Mouse (Mus musculus) macrophage (primary cell): Measurements from ENCODE around the gene T2. TPM values are rescaled to one million over a fixed set of nuclear protein-coding genes. Genes with fewer than 3 reads are reported as not detected.
"Not testable (repeated sequence)": the region's sequence is repeated elsewhere in the genome, so short reads cannot be mapped to it uniquely, and the experiment has no call there.

Experiments used
- H3K27ac ChIP-seq: fragments of 350-480 bp; formaldehyde crosslinking; 2 replicates; pipeline ENCODE4 v1.9.0; 2021
- H3K36me3 ChIP-seq: fragments of 350-480 bp; formaldehyde crosslinking; 2 replicates; pipeline ENCODE4 v1.9.0; 2021; ENCODE audit errors: inconsistent target
- H3K4me3 ChIP-seq: fragments of 350-480 bp; formaldehyde crosslinking; 2 replicates; pipeline ENCODE4 v1.9.0; 2021; ENCODE audit errors: inconsistent target
- H3K79me2 ChIP-seq: fragments of 350-480 bp; formaldehyde crosslinking; 2 replicates; pipeline ENCODE4 v1.9.0; 2021; ENCODE audit errors: inconsistent target
- WGBS: methylation state at CpG from one replicate; pipeline ENCODE4 v1.1.7; 2026; ENCODE audit warnings: inconsistent platforms; ENCODE audit not compliant: missing documents; 5-methylcytosine and 5-hydroxymethylcytosine counted together
- polyA plus RNA-seq: library from polyadenylated mRNA; stranded (reverse); fragments of 250-400 nt; gene quantifications from 3 replicates; pipeline ENCODE4 v1.2.4, GENCODE M21; 2018; ENCODE audit warnings: inconsistent platforms

T2 gene
- polyA plus RNA-seq, 1 experiment from 2014 or later = not detected

DNA sequence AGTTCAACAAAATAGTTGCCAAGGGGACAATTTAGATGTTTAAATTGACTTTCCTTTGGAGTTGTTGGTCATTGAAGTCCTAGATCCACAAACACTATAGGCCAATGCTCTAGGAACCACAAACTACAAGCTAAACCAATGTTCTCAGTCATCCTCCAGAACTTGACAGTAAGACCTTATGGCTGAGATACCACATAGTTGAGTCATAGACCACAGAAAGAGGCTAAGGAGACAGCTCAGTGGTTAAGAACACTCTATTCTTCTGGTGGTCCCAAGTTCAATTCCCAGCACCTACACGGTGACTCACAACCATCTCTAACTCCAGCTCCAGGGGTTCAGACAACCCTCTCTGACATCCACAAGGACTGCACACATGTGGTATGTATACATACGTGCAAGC is 29.6 kb downstream of the T2 start:
- Histone ChIP-seq H3K79me2 (no peaks in the 10 kb centered on the region), H3K36me3 (no peaks in the 10 kb centered on the region), H3K4me3 (no peak overlapping the region), H3K27ac (no peak overlapping the region)
- WGBS = 79% methylated on average over 2 of the region's 2 CpGs

DNA sequence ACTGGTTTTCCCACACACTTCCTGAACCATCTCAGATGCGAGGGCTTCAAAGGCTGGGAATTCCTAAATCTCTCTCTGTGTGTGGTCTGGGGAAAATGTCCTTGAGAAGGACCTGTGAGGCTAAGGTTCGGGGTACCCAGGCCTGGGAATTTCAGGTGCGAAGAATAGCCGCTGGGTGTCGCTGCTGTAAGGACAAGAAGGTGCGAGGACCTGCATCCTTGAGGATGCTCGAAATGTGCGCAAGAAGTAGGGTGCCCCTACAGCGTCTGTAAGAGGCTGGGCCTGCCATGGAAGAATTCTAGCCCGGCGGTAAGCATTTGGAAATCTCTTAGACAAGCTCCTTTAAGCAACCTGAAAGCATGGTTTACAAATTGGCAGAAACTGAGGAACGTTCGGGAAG is 32.7 kb downstream of the T2 start:
- H3K4me3 ChIP-seq = no peak overlapping the region
- WGBS = 11% methylated on average over 13 of the region's 13 CpGs
- no peak overlapping the region for H3K27ac ChIP-seq
- H3K36me3 ChIP-seq = no peaks in the 10 kb centered on the region
- H3K79me2 ChIP-seq = no peaks in the 10 kb centered on the region

DNA sequence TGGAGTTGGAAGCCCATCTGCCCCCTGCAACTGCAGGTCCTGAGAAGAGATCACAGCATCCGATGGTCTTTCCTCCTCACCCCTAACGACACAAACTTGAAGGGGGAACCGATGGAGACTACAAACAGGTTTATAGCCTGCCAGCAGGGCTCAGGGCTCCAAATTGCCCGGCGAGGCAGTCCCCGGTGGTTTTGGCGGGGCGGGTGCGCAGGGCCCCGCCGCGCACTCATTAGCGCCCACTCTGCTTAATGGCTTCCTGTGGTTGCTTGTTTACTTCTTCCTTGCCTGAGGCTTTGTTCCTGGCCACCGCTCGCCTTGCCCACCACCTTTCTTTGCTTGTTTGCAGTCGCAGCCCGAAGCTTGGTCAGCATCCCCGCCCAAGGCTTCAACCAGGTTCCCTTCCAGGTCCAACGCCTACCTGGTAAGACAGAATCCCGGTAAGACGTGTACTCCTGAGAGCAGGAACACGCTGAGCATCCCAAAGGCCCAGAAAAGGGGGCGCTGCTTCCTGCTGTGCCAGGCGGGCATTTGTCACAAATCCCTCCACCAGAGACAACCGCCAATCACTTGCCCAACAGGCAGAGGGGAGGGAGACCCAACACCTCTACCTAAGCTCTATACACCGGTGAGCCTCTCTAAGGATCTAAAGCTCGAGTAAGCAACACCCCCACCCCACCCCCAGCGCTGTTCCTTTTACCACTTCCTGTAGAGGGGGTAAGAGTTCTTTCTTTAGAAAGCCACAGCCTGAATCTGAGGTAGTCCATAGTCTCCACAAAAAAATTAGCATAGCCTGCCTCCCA is 33.4 kb downstream of the T2 start:
- no peaks in the 10 kb centered on the region for H3K79me2 ChIP-seq
- WGBS = 9% methylated on average over 28 of the region's 28 CpGs
- H3K4me3 ChIP-seq = no peak overlapping the region
- no peak overlapping the region for H3K27ac ChIP-seq
- H3K36me3 ChIP-seq = no peaks in the 10 kb centered on the region

DNA sequence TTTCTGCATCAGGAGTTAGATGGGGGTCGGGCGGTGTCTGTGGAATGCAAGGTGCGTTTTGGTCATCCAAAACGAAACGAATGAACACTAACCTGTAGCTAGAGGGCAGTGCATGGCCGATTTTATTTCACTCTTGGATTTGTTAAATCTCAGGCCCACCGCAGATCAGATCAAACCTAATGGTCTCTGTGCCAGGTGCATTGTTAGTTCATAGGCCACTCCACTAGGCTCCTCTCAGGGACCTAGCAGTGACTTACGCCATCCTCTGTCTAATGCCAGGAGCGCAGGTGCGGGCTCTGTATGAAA is 34.0 kb downstream of the T2 start:
- Histone ChIP-seq H3K79me2 (no peaks in the 10 kb centered on the region), H3K27ac (no peak overlapping the region), H3K36me3 (no peaks in the 10 kb centered on the region), H3K4me3 (no peak overlapping the region)
- WGBS = 24% methylated on average over 10 of the region's 10 CpGs

DNA sequence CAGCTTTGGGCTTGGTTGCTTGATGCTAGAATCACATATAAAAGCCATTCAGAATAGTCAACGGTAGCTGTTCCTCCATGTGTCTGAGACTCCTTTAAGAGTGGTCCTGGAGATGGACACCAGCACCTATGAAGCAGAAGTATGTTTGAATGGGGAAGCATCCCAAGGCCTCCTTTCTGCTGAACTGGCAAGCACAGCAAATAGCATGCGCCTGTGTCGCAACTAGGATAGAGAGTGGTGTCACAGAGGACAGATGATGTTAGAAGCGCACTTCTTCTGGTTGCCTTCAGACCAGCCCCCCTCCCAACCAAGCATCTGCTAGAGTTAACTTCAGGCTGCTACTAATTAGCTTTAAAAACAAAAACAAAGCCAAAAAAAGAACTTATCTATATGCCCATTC is 34.7 kb downstream of the T2 start:
- Histone ChIP-seq H3K79me2 (no peaks in the 10 kb centered on the region), H3K27ac (no peak overlapping the region), H3K4me3 (no peak overlapping the region), H3K36me3 (no peaks in the 10 kb centered on the region)
- 35% methylated on average over 4 of the region's 4 CpGs for WGBS

DNA sequence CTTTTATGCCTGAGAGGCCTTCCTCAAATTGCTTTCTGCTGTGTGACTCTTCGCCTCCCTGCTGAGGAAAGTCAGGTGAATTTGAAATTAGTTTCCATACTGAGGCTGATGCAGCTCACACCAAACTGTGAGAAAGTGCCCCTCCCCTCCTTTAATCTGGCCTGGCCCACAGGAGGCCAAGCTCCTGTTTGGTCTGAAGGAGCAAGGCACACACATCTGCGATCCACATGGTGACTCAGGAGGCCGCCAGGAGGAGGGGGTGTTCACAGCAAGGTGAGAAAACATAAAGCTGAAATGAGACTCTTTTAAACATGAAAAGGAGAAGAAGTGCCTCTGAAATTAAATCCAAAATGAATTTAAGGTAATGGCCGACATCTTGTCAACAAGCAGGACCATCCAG is 40.6 kb downstream of the T2 start:
- WGBS = 92% methylated on average over 4 of the region's 4 CpGs
- no peak overlapping the region for H3K27ac ChIP-seq
- H3K79me2 ChIP-seq = no peaks in the 10 kb centered on the region
- no peaks in the 10 kb centered on the region for H3K36me3 ChIP-seq
- H3K4me3 ChIP-seq = no peak overlapping the region

DNA sequence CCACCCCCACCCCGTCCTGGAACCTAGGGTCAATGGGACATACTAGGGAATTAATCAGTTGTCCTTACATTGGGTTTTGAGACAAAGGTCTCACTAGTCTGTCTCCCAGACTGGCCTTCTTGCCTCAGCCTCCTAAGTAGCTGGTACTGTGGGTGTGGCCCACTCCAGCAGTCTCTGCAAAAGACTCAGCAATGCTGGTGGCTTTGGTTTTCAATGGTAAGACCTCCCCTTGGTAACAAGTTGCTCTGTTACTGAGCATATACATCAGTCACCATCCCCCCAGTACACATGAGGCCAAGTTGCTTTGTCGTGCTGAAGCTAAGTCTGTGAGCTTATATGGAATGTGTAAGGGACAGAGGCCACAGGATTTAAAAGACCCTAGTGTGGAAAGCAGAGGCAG is 42.2 kb downstream of the T2 start:
- 96% methylated on average over 2 of the region's 2 CpGs for WGBS
- H3K36me3 ChIP-seq = no peaks in the 10 kb centered on the region
- no peak overlapping the region for H3K4me3 ChIP-seq
- H3K79me2 ChIP-seq = no peaks in the 10 kb centered on the region
- H3K27ac ChIP-seq = no peak overlapping the region

DNA sequence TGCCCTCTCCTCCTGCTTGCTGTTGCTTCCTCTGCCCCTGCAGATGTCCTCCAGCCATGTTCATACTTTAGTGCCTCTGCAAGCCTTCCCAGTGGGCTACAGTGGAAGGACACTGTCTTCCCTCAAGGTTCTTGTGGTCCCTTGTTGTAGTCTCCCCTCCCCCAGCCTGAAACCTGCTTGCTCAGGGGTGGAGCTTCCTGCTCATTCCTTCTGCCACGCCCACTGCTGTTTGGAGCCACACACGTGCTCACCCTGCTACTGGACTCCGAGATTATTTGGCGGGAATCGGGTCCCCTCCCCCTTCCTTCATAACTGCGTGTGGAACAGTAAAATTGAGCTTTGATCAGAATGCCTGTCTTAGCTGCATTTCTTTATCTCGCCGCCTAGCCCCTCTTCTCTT is 48.1 kb downstream of the T2 start:
- 50% methylated on average over 5 of the region's 8 CpGs for WGBS
- H3K4me3 ChIP-seq, H3K79me2 ChIP-seq, H3K36me3 ChIP-seq, H3K27ac ChIP-seq: not testable (repeated sequence)

DNA sequence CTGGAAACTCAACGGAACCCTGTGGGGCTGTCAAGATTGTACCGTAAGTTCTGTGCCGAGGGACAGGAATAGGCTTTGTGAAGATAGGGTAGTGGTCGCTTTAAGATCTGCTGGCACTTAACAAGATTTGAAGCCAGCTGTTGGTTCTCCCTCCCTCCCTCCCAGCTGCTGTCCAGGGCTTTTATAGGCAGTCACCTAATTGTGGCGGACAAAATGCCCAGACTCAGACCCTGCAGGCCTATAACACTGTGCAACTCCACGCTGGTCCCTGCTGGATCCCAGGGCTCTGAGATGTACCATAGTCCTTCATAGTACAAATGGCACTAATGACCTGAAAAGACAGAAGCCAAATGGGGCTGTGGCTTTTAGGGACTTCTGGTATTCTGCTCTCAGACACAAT is 50.5 kb downstream of the T2 start:
- Histone ChIP-seq H3K4me3 (no peak overlapping the region), H3K27ac (no peak overlapping the region), H3K79me2 (no peaks in the 10 kb centered on the region), H3K36me3 (no peaks in the 10 kb centered on the region)
- WGBS = 91% methylated on average over 6 of the region's 6 CpGs

DNA sequence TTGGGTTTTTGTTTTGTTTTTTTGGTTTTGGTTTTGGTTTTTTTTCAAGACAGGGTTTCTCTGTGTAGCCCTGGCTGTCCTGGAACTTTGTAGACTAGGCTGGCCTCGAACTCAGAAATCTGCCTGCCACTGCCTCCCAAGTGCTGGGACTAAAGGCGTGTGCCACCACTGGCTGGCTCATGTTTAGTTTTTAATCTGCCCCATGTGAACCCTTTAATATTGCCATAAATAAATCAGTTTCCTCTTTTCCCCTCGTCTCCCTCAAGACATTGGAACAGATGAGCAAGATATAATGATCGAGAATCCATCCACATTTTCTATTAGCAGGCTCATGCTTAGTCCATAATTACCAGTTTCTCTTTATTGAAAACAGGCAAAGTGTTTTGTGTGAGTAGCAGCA is 52.2 kb downstream of the T2 start:
- 58% methylated on average over 4 of the region's 4 CpGs for WGBS
- not testable (repeated sequence) for H3K36me3 ChIP-seq, H3K27ac ChIP-seq, H3K79me2 ChIP-seq, H3K4me3 ChIP-seq

DNA sequence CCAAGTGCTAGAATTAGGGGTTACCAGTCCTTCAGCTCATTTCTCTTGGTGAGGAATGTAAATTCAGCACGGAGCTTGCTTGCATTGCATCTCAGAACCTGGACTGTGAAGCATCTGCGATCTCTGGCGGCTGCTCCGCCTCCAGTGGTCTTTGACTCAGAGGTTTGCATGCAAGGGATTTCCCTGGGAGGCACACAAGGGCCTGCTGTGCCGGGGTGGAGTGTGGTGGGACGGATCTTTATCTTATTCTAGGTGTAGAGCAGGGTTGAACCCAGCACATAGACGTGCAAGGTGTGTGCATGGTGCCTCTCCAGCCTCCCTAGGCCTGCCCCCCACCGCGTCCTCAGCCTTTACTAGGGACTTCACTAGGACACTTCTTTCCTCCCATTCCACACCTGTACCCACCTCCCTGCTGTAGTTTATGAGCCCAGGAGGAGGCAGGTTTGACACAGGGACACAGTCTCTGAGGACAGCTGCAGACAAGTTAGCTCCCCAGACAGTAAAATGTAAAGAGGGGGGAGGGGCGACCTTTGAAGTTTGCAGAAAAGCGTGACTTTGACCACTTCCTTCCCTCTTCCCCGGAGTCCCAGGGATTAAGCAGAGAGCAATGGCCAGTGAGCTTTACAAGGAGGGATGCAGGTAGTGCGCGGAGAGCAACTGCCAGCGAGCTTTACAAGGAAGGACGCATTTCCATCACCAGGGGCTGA is 53.0 kb downstream of the T2 start:
- Histone ChIP-seq H3K27ac (no peak overlapping the region), H3K4me3 (no peak overlapping the region), H3K36me3 (no peaks in the 10 kb centered on the region), H3K79me2 (no peaks in the 10 kb centered on the region)
- WGBS = 27% methylated on average over 16 of the region's 16 CpGs

DNA sequence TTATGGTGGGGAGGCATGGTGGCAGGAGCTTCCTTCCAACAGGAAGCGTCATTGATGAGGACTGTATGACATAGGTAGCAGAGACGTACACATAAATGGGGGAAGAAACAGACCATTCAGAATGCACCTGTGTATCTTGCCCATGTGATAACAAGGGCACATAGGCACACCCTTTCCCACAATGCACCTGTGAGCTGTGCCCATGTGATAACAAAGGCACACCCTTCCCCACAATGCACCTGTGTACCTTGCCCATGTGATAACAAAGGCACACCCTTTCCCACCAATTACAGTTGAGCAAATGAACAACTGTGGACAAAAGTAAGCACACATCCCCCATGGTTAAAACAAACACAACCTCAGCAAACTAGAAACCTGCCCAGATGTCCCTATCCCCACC is 54.5 kb downstream of the T2 start:
- Histone ChIP-seq H3K27ac (no peak overlapping the region), H3K4me3 (no peak overlapping the region), H3K36me3 (no peaks in the 10 kb centered on the region), H3K79me2 (no peaks in the 10 kb centered on the region)
- WGBS = 100% methylated on average over 2 of the region's 2 CpGs

DNA sequence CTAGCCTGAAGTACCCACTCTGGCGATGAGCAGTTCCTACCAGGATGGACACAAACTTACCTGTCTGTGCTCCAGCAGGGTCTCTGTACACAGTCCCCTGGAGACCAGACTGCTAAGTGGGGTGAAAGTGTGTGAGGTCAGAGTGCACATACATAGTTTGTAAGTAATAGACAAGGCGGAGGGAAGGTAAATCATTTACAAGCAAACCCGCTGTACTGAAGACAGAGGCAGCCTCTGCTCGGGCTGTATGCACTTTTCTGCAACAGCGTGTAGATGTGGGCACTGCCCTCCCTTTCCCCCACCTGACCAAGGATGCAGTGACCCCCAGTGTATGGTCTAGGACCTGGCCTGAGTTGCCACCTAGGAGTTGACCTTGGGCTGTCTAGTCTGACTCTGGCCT is 57.9 kb downstream of the T2 start:
- no peaks in the 10 kb centered on the region for H3K36me3 ChIP-seq
- 91% methylated on average over 5 of the region's 5 CpGs for WGBS
- no peaks in the 10 kb centered on the region for H3K79me2 ChIP-seq
- H3K27ac ChIP-seq = no peak overlapping the region
- no peak overlapping the region for H3K4me3 ChIP-seq

DNA sequence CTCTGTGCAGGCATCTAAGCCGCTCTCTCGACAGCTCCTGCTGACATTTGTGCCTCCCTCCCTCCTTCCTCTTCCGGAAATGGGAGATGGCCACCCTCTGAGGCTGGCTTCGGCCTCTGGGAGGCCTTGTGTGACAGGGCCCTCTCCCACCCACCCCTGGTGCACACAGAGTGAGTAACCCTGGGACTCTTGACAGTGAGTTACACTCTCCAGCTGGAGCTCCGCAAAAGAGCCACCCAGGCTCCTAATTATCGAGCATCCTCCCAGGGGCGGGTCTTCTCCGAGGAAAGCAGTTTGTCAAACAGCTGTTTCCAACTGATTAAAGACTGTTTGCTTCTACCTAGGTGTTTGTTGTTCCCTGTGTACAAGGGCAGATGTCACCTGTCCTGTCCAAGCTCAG is 59.7 kb downstream of the T2 start:
- H3K79me2 ChIP-seq = no peaks in the 10 kb centered on the region
- no peaks in the 10 kb centered on the region for H3K36me3 ChIP-seq
- WGBS = 77% methylated on average over 8 of the region's 8 CpGs
- no peak overlapping the region for H3K27ac ChIP-seq
- no peak overlapping the region for H3K4me3 ChIP-seq

DNA sequence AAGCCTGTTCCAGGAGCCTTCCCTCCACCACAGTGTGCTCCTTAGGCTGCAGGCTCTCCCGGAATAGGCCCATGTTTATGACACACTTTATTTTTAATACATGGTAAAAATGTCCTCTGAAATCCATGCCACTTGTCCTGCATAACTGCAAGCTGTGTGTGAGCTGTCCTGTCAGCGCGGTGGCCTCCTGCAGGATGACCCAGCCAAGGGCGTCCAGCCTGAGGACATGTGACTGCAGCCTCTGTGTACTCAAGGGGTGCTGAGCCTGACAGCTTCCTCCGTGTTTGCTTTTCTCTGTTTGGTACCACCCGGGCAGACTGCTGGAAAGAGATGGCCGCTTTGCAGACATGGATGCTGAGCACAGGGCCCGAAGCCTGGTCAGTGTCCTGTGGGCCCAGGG is 61.1 kb downstream of the T2 start:
- Histone ChIP-seq H3K79me2 (no peaks in the 10 kb centered on the region), H3K36me3 (no peaks in the 10 kb centered on the region), H3K27ac (no peak overlapping the region), H3K4me3 (no peak overlapping the region)
- 90% methylated on average over 7 of the region's 8 CpGs for WGBS

DNA sequence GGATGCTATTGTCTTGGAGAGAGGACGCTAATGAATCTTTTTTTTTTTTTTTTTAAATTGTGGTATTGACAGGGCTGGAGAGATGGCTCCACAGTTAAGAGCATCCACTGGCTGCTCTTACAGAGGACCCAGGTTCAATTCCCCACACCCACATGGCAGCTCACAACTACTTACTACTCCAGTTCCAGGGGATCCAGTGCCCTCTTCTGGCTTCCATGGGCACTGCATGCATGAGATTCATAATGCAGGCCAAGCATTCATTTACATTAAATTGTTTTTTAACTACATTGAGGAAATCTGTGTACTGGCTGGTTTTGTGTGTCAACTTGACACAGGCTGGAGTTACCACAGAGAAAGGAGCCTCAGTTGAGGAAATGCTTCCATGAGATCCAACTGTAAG is 64.9 kb downstream of the T2 start:
- H3K4me3 ChIP-seq = no peak overlapping the region
- H3K36me3 ChIP-seq = no peaks in the 10 kb centered on the region
- H3K27ac ChIP-seq = no peak overlapping the region
- 100% methylated on average over 1 of the region's 1 CpGs for WGBS
- H3K79me2 ChIP-seq = no peaks in the 10 kb centered on the region
